Mouse (Mus musculus) megakaryocyte-erythroid progenitor cell, adult 5-6 weeks (primary cell): ENCODE results near the gene Gm13695. TPM values are rescaled to one million over a fixed set of nuclear protein-coding genes. Genes with fewer than 3 reads are reported as not detected.

Experiments
- total RNA-seq, 2 experiments: library from RNA; stranded (forward) in 1 of 2; stranded (reverse) in 1 of 2; fragments of 200-1000, 215-1000 nt in 1 of 2; fragments of >200 nt in 1 of 2; fragmentation: Nextera tagmentation in 1 of 2; gene quantifications; 2 replicates each; pipeline ENCODE4 v1.2.3; 2014 to 2017

The Gm13695 gene
- total RNA-seq, 2 experiments from 2014 or later = 0.44 TPM; not detected in 1

Other genes with a start within 250 kb of the Gm13695 start
- 8.1 and 13.8 TPM in 2 replicates for gene Itgav, start 242.9 kb upstream of the Gm13695 start, total RNA-seq (2014; fragmentation: Nextera tagmentation)
- gene Itgav, start 242.9 kb upstream of the Gm13695 start, total RNA-seq (2017) = 10.3 and 42.0 TPM in 2 replicates
- not detected in 2 replicates for gene Fam171b, start 154.7 kb upstream of the Gm13695 start, total RNA-seq (2014; fragmentation: Nextera tagmentation)
- 0.19 TPM in 1 of 2 replicates, not detected in the other for gene Fam171b, start 154.7 kb upstream of the Gm13695 start, total RNA-seq (2017)
- gene Zswim2, start 26.1 kb upstream of the Gm13695 start, total RNA-seq (2014; fragmentation: Nextera tagmentation) = not detected in 2 replicates
- not detected in 2 replicates for gene Zswim2, start 26.1 kb upstream of the Gm13695 start, total RNA-seq (2017)
- gene Gm13698, start 11.6 kb upstream of the Gm13695 start, total RNA-seq (2014; fragmentation: Nextera tagmentation) = 0.44 TPM in 1 of 2 replicates, not detected in the other
- not detected in 2 replicates for gene Gm13698, start 11.6 kb upstream of the Gm13695 start, total RNA-seq (2017)
- gene Gm13693, start 5.8 kb upstream of the Gm13695 start, total RNA-seq (2014; fragmentation: Nextera tagmentation) = 0.44 TPM in 1 of 2 replicates, not detected in the other
- not detected in 2 replicates for gene Gm13693, start 5.8 kb upstream of the Gm13695 start, total RNA-seq (2017)
- 0.44 TPM in 1 of 2 replicates, not detected in the other for gene Gm13696, start 5.8 kb downstream of the Gm13695 start, total RNA-seq (2014; fragmentation: Nextera tagmentation)
- gene Gm13696, start 5.8 kb downstream of the Gm13695 start, total RNA-seq (2017) = not detected in 2 replicates
- gene Gm13694, start 11.6 kb downstream of the Gm13695 start, total RNA-seq (2014; fragmentation: Nextera tagmentation) = 0.44 TPM in 1 of 2 replicates, not detected in the other
- gene Gm13694, start 11.6 kb downstream of the Gm13695 start, total RNA-seq (2017) = not detected in 2 replicates
- 0.44 TPM in 1 of 2 replicates, not detected in the other for gene Gm13697, start 17.4 kb downstream of the Gm13695 start, total RNA-seq (2014; fragmentation: Nextera tagmentation)
- not detected in 2 replicates for gene Gm13697, start 17.4 kb downstream of the Gm13695 start, total RNA-seq (2017)
- gene Gm13691, start 23.2 kb downstream of the Gm13695 start, total RNA-seq (2014; fragmentation: Nextera tagmentation) = not detected in 2 replicates
- not detected in 2 replicates for gene Gm13691, start 23.2 kb downstream of the Gm13695 start, total RNA-seq (2017)